Mouse (Mus musculus): ENCODE measurements around the gene Svs4. TPM values are rescaled to one million over a fixed set of nuclear protein-coding genes. Genes with fewer than 3 reads are reported as not detected.

Gene Svs4
- polyA plus RNA-seq, 1 experiment from 2014 or later, result not detected

Other genes with a start within 250 kb of the Svs4 start
- 20.3 and 23.2 TPM in 2 replicates for gene Stk4, start 208.1 kb downstream of the Svs4 start, polyA plus RNA-seq (2015; fragmentation: Nextera tagmentation; extraction: Ambion mirVana)
- gene Tomm34, start 207.3 kb downstream of the Svs4 start, polyA plus RNA-seq (2015; fragmentation: Nextera tagmentation; extraction: Ambion mirVana), result 52.3 and 53.0 TPM in 2 replicates
- gene Kcns1, start 107.3 kb downstream of the Svs4 start, polyA plus RNA-seq (2015; fragmentation: Nextera tagmentation; extraction: Ambion mirVana), result not detected in 2 replicates
- not detected in 2 replicates for gene Wfdc5, start 95.7 kb downstream of the Svs4 start, polyA plus RNA-seq (2015; fragmentation: Nextera tagmentation; extraction: Ambion mirVana)
- gene Wfdc12, start 87.9 kb downstream of the Svs4 start, polyA plus RNA-seq (2015; fragmentation: Nextera tagmentation; extraction: Ambion mirVana), result not detected in 2 replicates
- not detected in 2 replicates for gene Wfdc15a, start 78.3 kb downstream of the Svs4 start, polyA plus RNA-seq (2015; fragmentation: Nextera tagmentation; extraction: Ambion mirVana)
- gene Wfdc15b, start 56.8 kb downstream of the Svs4 start, polyA plus RNA-seq (2015; fragmentation: Nextera tagmentation; extraction: Ambion mirVana), result 0.45 TPM in 1 of 2 replicates, not detected in the other
- gene Svs2, start 40.0 kb downstream of the Svs4 start, polyA plus RNA-seq (2015; fragmentation: Nextera tagmentation; extraction: Ambion mirVana), result not detected in 2 replicates
- gene Svs3b, start 21.8 kb downstream of the Svs4 start, polyA plus RNA-seq (2015; fragmentation: Nextera tagmentation; extraction: Ambion mirVana), result not detected in 2 replicates
- not detected in 2 replicates for gene Svs3a, start 10.8 kb upstream of the Svs4 start, polyA plus RNA-seq (2015; fragmentation: Nextera tagmentation; extraction: Ambion mirVana)
- gene Svs6, start 38.3 kb upstream of the Svs4 start, polyA plus RNA-seq (2015; fragmentation: Nextera tagmentation; extraction: Ambion mirVana), result not detected in 2 replicates
- not detected in 2 replicates for gene Svs5, start 54.3 kb upstream of the Svs4 start, polyA plus RNA-seq (2015; fragmentation: Nextera tagmentation; extraction: Ambion mirVana)
- 1.4 and 1.6 TPM in 2 replicates for gene Slpi, start 110.6 kb upstream of the Svs4 start, polyA plus RNA-seq (2015; fragmentation: Nextera tagmentation; extraction: Ambion mirVana)
- 9.4 and 10.7 TPM in 2 replicates for gene Rbpjl, start 124.7 kb upstream of the Svs4 start, polyA plus RNA-seq (2015; fragmentation: Nextera tagmentation; extraction: Ambion mirVana)
- 41.3 and 42.7 TPM in 2 replicates for gene Matn4, start 126.7 kb upstream of the Svs4 start, polyA plus RNA-seq (2015; fragmentation: Nextera tagmentation; extraction: Ambion mirVana)
- gene Sdc4, start 165.4 kb upstream of the Svs4 start, polyA plus RNA-seq (2015; fragmentation: Nextera tagmentation; extraction: Ambion mirVana), result 161 and 178 TPM in 2 replicates
- 65.8 and 69.0 TPM in 2 replicates for gene Sys1, start 178.5 kb upstream of the Svs4 start, polyA plus RNA-seq (2015; fragmentation: Nextera tagmentation; extraction: Ambion mirVana)
- gene Gm20458, start 182.5 kb upstream of the Svs4 start, polyA plus RNA-seq (2015; fragmentation: Nextera tagmentation; extraction: Ambion mirVana), result 17.1 and 17.6 TPM in 2 replicates
- gene Trp53tg5, start 195.3 kb upstream of the Svs4 start, polyA plus RNA-seq (2015; fragmentation: Nextera tagmentation; extraction: Ambion mirVana), result not detected in 2 replicates
- gene Dbndd2, start 207.6 kb upstream of the Svs4 start, polyA plus RNA-seq (2015; fragmentation: Nextera tagmentation; extraction: Ambion mirVana), result 8.8 and 10.1 TPM in 2 replicates
- gene Pigt, start 219.1 kb upstream of the Svs4 start, polyA plus RNA-seq (2015; fragmentation: Nextera tagmentation; extraction: Ambion mirVana), result 60.8 and 64.6 TPM in 2 replicates

All from lung, embryonic 15.5 days (tissue).